Mouse (Mus musculus) spleen, embryonic (tissue): ENCODE data around the gene Gm3642.
"Not testable (repeated sequence)": the region's sequence is repeated elsewhere in the genome, so short reads cannot be mapped to it uniquely, and the experiment has no call there.

Source experiments
- CTCF ChIA-PET: fragments of 350-600 bp; sonication (Branson Sonifier 250); formaldehyde crosslinking; loops from one replicate; lab custom pipeline; 2022; lab: Charles Lee

Gm3642 gene

DNA sequence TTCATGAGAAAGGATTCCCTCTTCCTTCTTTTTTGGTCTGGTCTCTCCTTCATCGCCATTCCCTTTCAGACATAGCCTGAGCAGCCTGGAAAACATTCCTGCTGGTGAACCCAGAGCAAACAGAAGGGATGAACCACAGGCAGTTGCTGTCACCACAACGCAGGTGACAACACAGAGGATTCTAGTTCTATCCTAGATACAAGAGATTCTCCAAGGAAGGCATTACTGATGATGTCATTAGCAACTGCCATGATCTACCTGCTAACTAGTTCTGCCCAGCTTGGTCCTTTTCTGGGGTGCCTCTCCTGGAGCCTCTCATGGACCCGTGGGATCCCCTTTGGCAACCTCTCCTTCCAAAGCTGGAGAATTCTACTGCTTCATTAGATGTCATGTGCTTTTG is at the start of gene Gm3642:
Gene Gm3642, minus strand, starts transcription at position 101 of the 400 bp plus-strand sequence.
- CTCF ChIA-PET, result not testable (repeated sequence)

- CTCF ChIA-PET, result not testable (repeated sequence)
These were observed 49.5 kb upstream of the Gm3642 start, which contains the start of gene Gm3667 for GRCm38 (mm10) chr14:6889521-6890012. Gm3667 (minus strand) TSS chr14:6889962.

DNA sequence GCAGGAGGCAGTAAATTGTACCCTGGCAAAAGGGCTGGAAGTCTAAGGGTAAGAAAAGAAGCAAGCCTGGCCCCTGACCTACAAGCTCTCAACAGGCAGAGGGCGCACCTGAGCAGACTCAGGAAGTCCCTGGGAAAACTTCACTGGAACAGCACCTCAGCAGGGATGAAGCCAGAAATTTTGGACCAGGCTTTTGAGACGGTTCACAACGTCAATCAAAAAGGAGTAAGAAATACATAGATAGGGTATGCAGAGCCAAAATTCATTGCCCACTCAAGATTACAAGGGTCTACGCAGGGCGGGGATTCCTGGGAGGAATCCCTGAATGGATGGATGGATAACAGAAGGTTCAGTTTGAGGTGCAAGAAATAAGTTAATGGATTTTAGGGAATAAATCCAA is 48.7 kb upstream of the Gm3642 start:
- CTCF ChIA-PET, result not testable (repeated sequence)

DNA sequence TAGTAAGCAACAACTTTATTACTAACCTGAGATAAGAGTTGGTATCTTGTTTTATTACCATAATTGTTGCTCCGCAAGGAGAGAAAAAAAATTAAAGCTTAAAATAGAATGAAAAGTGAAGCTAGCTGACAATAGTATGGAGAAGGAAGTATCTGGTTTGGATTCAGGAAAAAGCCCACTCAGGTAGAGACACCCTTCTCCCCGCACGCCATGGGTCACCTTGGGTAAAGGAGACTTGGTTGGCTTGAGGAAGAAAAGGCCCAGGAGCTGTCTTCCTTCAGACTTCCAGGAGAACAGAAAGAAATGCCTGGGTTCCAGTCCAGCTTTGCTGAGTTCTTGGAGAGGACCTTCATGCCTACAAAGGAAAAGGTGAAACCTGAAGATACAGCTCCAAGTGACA is 16.8 kb downstream of the Gm3642 start:
- CTCF ChIA-PET, result not testable (repeated sequence)
